Mouse (Mus musculus) neutrophil, adult 5-6 weeks (primary cell): Measurements from ENCODE around the gene Chsy1. TPM values are rescaled to one million over a fixed set of nuclear protein-coding genes. Genes with fewer than 3 reads are reported as not detected.

Experiments
- total RNA-seq: library from RNA; stranded (forward); fragments of 200-1000 nt; gene quantifications from 2 replicates; pipeline ENCODE4 v1.2.3, GENCODE M21; 2017

Gene Chsy1
- total RNA-seq, 1 experiment from 2014 or later = 120 TPM

Other genes with a start within 250 kb of the Chsy1 start
- gene Pcsk6, start 247.8 kb upstream of the Chsy1 start, total RNA-seq = not detected in 2 replicates
- not detected in 2 replicates for gene Gm45213, start 65.9 kb upstream of the Chsy1 start, total RNA-seq
- 28.4 and 38.1 TPM in 2 replicates for gene Snrpa1, start 50.5 kb upstream of the Chsy1 start, total RNA-seq
- 44.6 and 48.3 TPM in 2 replicates for gene Selenos, start 29.9 kb upstream of the Chsy1 start, total RNA-seq